Comparison of ENCODE assay signal across 14 mouse cellular contexts in genomic region chr8:79060013-79060609, GRCm38 (mm10). TPM values are rescaled to one million over a fixed set of nuclear protein-coding genes. Genes with fewer than 3 reads are reported as not detected.
DNase-seq lines count a peak whose midpoint lies in the region; ATAC-seq and TF ChIP-seq lines count a peak whose summit lies in the region.
"Had no signal": no experiment of that assay in that cellular context is flagged by ENCODE, and none has a peak within 500 bp of the region (broad histone marks: within the 10 kb centered on the region; RNA-seq: fewer than 3 reads in every experiment).

No protein-coding gene starts in this region.

- TF ChIP-seq CTCF in embryonic fibroblast, embryonic 13.5 days (IDR thresholded peaks at IDR 0.05; ENCODE audit: borderline replicate concordance, insufficient read depth, low read length) = no peak

- peaks cover 54% of the 10 kb centered on the region for H3K36me3 ChIP-seq in forebrain, embryonic 10.5 days (replicated peaks)
- H3K36me3 ChIP-seq in forebrain, embryonic 11.5 days (ENCODE audit: control insufficient read depth, insufficient read depth, low read length) = no peaks in the 10 kb centered on the region; the same call in 1 of the 2 replicates
- H3K36me3 ChIP-seq in liver, embryonic 12.5 days = peaks cover 9% of the 10 kb centered on the region

- no peak overlapping the region for H3K4me2 ChIP-seq in forebrain, embryonic 11.5 days (ENCODE audit: low read depth, low read length, severe bottlenecking)
- no peak overlapping the region for H3K4me2 ChIP-seq in liver, embryonic 12.5 days
- H3K4me2 ChIP-seq: heart, embryonic 15.5 days; midbrain, embryonic 13.5 days had no signal

- no peak overlapping the region for H3K4me3 ChIP-seq in forebrain, embryonic 10.5 days
- no peak overlapping the region for H3K4me3 ChIP-seq in forebrain, embryonic 11.5 days (ENCODE audit: low read depth, low read length)
- no peak overlapping the region for H3K4me3 ChIP-seq in embryonic fibroblast, embryonic 13.5 days (ENCODE audit: insufficient read depth, low read length)
- no peak overlapping the region for H3K4me3 ChIP-seq in liver, embryonic 12.5 days
- H3K4me3 ChIP-seq: gastrocnemius, adult 2 months; heart, embryonic 15.5 days; midbrain, embryonic 13.5 days had no signal

- no peak overlapping the region for H3K9ac ChIP-seq in forebrain, embryonic 11.5 days (ENCODE audit: low read length)
- no peak overlapping the region for H3K9ac ChIP-seq in liver, embryonic 12.5 days
- H3K9ac ChIP-seq: heart, embryonic 15.5 days; midbrain, embryonic 13.5 days had no signal

- H3K4me1 ChIP-seq in forebrain, embryonic 10.5 days = peaks cover 25% of the 10 kb centered on the region
- no peaks in the 10 kb centered on the region for H3K4me1 ChIP-seq in forebrain, embryonic 11.5 days (replicated peaks; ENCODE audit: control insufficient read depth, insufficient read depth, low read length)
- H3K4me1 ChIP-seq in embryonic fibroblast, embryonic 13.5 days (ENCODE audit: control insufficient read depth, insufficient read depth, low read length) = peaks cover 10% of the 10 kb centered on the region
- no peaks in the 10 kb centered on the region for H3K4me1 ChIP-seq in liver, embryonic 12.5 days

- no peaks in the 10 kb centered on the region for H3K9me3 ChIP-seq in forebrain, embryonic 10.5 days
- no peaks in the 10 kb centered on the region for H3K9me3 ChIP-seq in forebrain, embryonic 11.5 days (ENCODE audit: control insufficient read depth, low read length)
- no peaks in the 10 kb centered on the region for H3K9me3 ChIP-seq in liver, embryonic 12.5 days (replicated peaks)
- H3K9me3 ChIP-seq: heart, embryonic 15.5 days; midbrain, embryonic 13.5 days had no signal

- DNase-seq in forebrain, embryonic 10.5 days (ENCODE audit: extremely low spot score, low spot score) = no peak
- DNase-seq in forebrain, embryonic 11.5 days (ENCODE audit: low spot score) = no peak
- peak; percentile 34 for DNase-seq in thymus, postnatal 0 days (ENCODE audit: low spot score)
- DNase-seq in thymus, adult 18-20 months = no peak
- DNase-seq in thymus, postnatal 4 days = peak; percentile 49
- DNase-seq in spleen, adult 18-20 months = no peak
- DNase-seq: adrenal gland, postnatal 36 days; cerebellum, adult 11-12 months; gastrocnemius, adult 2 months had no signal

- no peaks in the 10 kb centered on the region for H3K27me3 ChIP-seq in forebrain, embryonic 10.5 days (ENCODE audit: poor library complexity, severe bottlenecking)
- H3K27me3 ChIP-seq in forebrain, embryonic 11.5 days (ENCODE audit: control insufficient read depth, insufficient read depth, low read length) = no peaks in the 10 kb centered on the region
- H3K27me3 ChIP-seq in liver, embryonic 12.5 days (replicated peaks) = no peaks in the 10 kb centered on the region
- H3K27me3 ChIP-seq: heart, embryonic 15.5 days; midbrain, embryonic 13.5 days had no signal

- 78% methylated on average over 19 of the region's 19 CpGs for WGBS in forebrain, embryonic 10.5 days
- 82% methylated on average over 19 of the region's 19 CpGs for WGBS in forebrain, embryonic 11.5 days
- WGBS in liver, embryonic 12.5 days (ENCODE audit: insufficient replicate concordance) = 80% methylated on average over 19 of the region's 19 CpGs

- no peak for TF ChIP-seq POLR2A in embryonic fibroblast, embryonic 13.5 days (IDR thresholded peaks at IDR 0.05; ENCODE audit: low read depth, low read length)

- no peak for ATAC-seq in forebrain, embryonic 11.5 days (replicated peaks; ENCODE audit: low FRiP score)
- ATAC-seq in liver, embryonic 12.5 days = no peak
- ATAC-seq: intestine, embryonic 16.5 days; midbrain, embryonic 13.5 days had no signal

- H3K27ac ChIP-seq in forebrain, embryonic 10.5 days = 0 out of 2 replicates have a peak overlapping the region, but pooled peaks have one; percentile 17
- H3K27ac ChIP-seq in forebrain, embryonic 11.5 days (ENCODE audit: low read depth, low read length) = no peak overlapping the region
- H3K27ac ChIP-seq in embryonic fibroblast, embryonic 13.5 days (ENCODE audit: insufficient read depth, low read length) = peak overlapping the region; percentile 63
- no peak overlapping the region for H3K27ac ChIP-seq in liver, embryonic 12.5 days
- H3K27ac ChIP-seq: gastrocnemius, adult 2 months; midbrain, embryonic 13.5 days had no signal

RNA-seq across cellular contexts. Expression of gene Zfp827, which starts 31.9 kb away (rescaled TPM):
- 5.9 and 7.7 TPM in 2 replicates for polyA plus RNA-seq in forebrain, embryonic 10.5 days (2016; fragmentation: Nextera tagmentation; extraction: Ambion mirVana)
- 11.7 and 13.1 TPM in 2 replicates for polyA plus RNA-seq in forebrain, embryonic 11.5 days (2014; fragmentation: Nextera tagmentation; extraction: Ambion mirVana)
- polyA plus RNA-seq in thymus, postnatal 0 days (2015; fragmentation: Nextera tagmentation; extraction: Ambion mirVana) = 1.7 and 2.0 TPM in 2 replicates
- polyA plus RNA-seq in embryonic fibroblast, embryonic 13.5 days (2011; ENCODE audit: insufficient read length, low read depth, missing spikeins) = 22.9 and 28.8 TPM in 2 replicates
- polyA plus RNA-seq in liver, embryonic 12.5 days (2016; fragmentation: Nextera tagmentation; extraction: Ambion mirVana) = 1.0 and 1.3 TPM in 2 replicates

Comparison
In these comparisons a context has a peak if more than half of its experiments do, and no peak if none do; other contexts are left out.
1. DNase-seq: peak in thymus, postnatal 0 days (single experiment) and thymus, postnatal 4 days (single experiment); none in forebrain, embryonic 10.5 days (single experiment), forebrain, embryonic 11.5 days (single experiment), thymus, adult 18-20 months (0 of 2) and spleen, adult 18-20 months (0 of 2).
2. H3K27ac ChIP-seq: peak in forebrain, embryonic 10.5 days (single experiment) and embryonic fibroblast, embryonic 13.5 days (single experiment); none in forebrain, embryonic 11.5 days (single experiment) and liver, embryonic 12.5 days (single experiment).